Mouse (Mus musculus): Measurements from ENCODE around the gene Psap. TPM values are rescaled to one million over a fixed set of nuclear protein-coding genes. Genes with fewer than 3 reads are reported as not detected.

Gene Psap
- polyA plus RNA-seq, 1 experiment from 2014 or later = 118 TPM

- WGBS = 80% methylated on average over 4 of the region's 4 CpGs
- no peaks in the 10 kb centered on the region for H3K27me3 ChIP-seq
- H3K9ac ChIP-seq = no peak overlapping the region
- no peak for ATAC-seq (replicated peaks; ENCODE audit: insufficient number of reproducible peaks, insufficient read depth, low FRiP score, low read depth)
- H3K4me2 ChIP-seq = no peak overlapping the region
- H3K9me3 ChIP-seq (replicated peaks) = no peaks in the 10 kb centered on the region
- no peaks in the 10 kb centered on the region for H3K36me3 ChIP-seq
- no peak overlapping the region for H3K27ac ChIP-seq
- no peak overlapping the region for H3K4me3 ChIP-seq
- H3K4me1 ChIP-seq (replicated peaks) = no peaks in the 10 kb centered on the region
These were observed 38.7 kb downstream of the Psap start for GRCm38 (mm10) chr10:60316166-60316565.

- peaks cover 14% of the 10 kb centered on the region for H3K4me1 ChIP-seq (replicated peaks)
- no peak overlapping the region for H3K9ac ChIP-seq
- peaks cover 8% of the 10 kb centered on the region; the same call in 1 of the 2 replicates for H3K27me3 ChIP-seq
- WGBS = 45% methylated on average over 11 of the region's 11 CpGs
- H3K27ac ChIP-seq = no peak overlapping the region
- no peaks in the 10 kb centered on the region for H3K9me3 ChIP-seq (replicated peaks)
- H3K4me3 ChIP-seq = no peak overlapping the region
- no peaks in the 10 kb centered on the region for H3K36me3 ChIP-seq
- H3K4me2 ChIP-seq = no peak overlapping the region
- ATAC-seq (replicated peaks; ENCODE audit: insufficient number of reproducible peaks, insufficient read depth, low FRiP score, low read depth) = no peak; the same call in 1 of the 2 replicates
These were observed 51.7 kb downstream of the Psap start for GRCm38 (mm10) chr10:60328963-60329650.

- H3K4me2 ChIP-seq = no peak overlapping the region
- H3K27ac ChIP-seq = no peak overlapping the region
- peaks cover 8% of the 10 kb centered on the region; the same call in 1 of the 2 replicates for H3K27me3 ChIP-seq
- 41% methylated on average over 7 of the region's 7 CpGs for WGBS
- H3K36me3 ChIP-seq = no peaks in the 10 kb centered on the region
- peaks cover 11% of the 10 kb centered on the region for H3K4me1 ChIP-seq (replicated peaks)
- no peaks in the 10 kb centered on the region for H3K9me3 ChIP-seq (replicated peaks)
- no peak for ATAC-seq (replicated peaks; ENCODE audit: insufficient number of reproducible peaks, insufficient read depth, low FRiP score, low read depth)
- no peak overlapping the region for H3K9ac ChIP-seq
- no peak overlapping the region for H3K4me3 ChIP-seq
These were observed 57.2 kb downstream of the Psap start for GRCm38 (mm10) chr10:60334583-60334982.

GRCm38 (mm10) chr10:60335021-60335420, 57.6 kb downstream of the Psap start:
- ATAC-seq (replicated peaks; ENCODE audit: insufficient number of reproducible peaks, insufficient read depth, low FRiP score, low read depth) = no peak
- Histone ChIP-seq H3K27ac (no peak overlapping the region), H3K36me3 (no peaks in the 10 kb centered on the region), H3K4me2 (no peak overlapping the region), H3K4me3 (no peak overlapping the region), H3K9ac (no peak overlapping the region), H3K9me3 (replicated peaks) (no peaks in the 10 kb centered on the region), H3K27me3 (peaks cover 8% of the 10 kb centered on the region; the same call in 1 of the 2 replicates), H3K4me1 (replicated peaks) (peaks cover 9% of the 10 kb centered on the region)
- 92% methylated on average over 4 of the region's 4 CpGs for WGBS

- no peaks in the 10 kb centered on the region for H3K27me3 ChIP-seq
- H3K4me3 ChIP-seq = no peak overlapping the region
- no peak overlapping the region for H3K4me2 ChIP-seq
- H3K9ac ChIP-seq = no peak overlapping the region
- no peak for ATAC-seq (replicated peaks; ENCODE audit: insufficient number of reproducible peaks, insufficient read depth, low FRiP score, low read depth)
- H3K9me3 ChIP-seq (replicated peaks) = no peaks in the 10 kb centered on the region
- H3K27ac ChIP-seq = no peak overlapping the region
- WGBS = 64% methylated on average over 9 of the region's 9 CpGs
- no peaks in the 10 kb centered on the region for H3K36me3 ChIP-seq
- H3K4me1 ChIP-seq (replicated peaks) = peaks cover 5% of the 10 kb centered on the region
These were observed 64.1 kb downstream of the Psap start for GRCm38 (mm10) chr10:60341528-60341927.

- Histone ChIP-seq H3K9me3 (replicated peaks) (no peaks in the 10 kb centered on the region), H3K9ac (no peak overlapping the region), H3K4me2 (no peak overlapping the region), H3K27ac (no peak overlapping the region), H3K36me3 (no peaks in the 10 kb centered on the region), H3K4me1 (replicated peaks) (peaks cover 19% of the 10 kb centered on the region), H3K4me3 (no peak overlapping the region), H3K27me3 (no peaks in the 10 kb centered on the region)
- WGBS = 69% methylated on average over 3 of the region's 3 CpGs
- ATAC-seq (replicated peaks; ENCODE audit: insufficient number of reproducible peaks, insufficient read depth, low FRiP score, low read depth) = no peak
These were observed 66.7 kb downstream of the Psap start for GRCm38 (mm10) chr10:60344111-60344510.

GRCm38 (mm10) chr10:60346056-60346455, 68.6 kb downstream of the Psap start:
- no peaks in the 10 kb centered on the region for H3K9me3 ChIP-seq (replicated peaks)
- no peak overlapping the region for H3K27ac ChIP-seq
- no peaks in the 10 kb centered on the region for H3K36me3 ChIP-seq
- H3K4me2 ChIP-seq = peak overlapping the region; percentile 69
- 82% methylated on average over 4 of the region's 4 CpGs for WGBS
- H3K27me3 ChIP-seq = no peaks in the 10 kb centered on the region
- ATAC-seq (replicated peaks; ENCODE audit: insufficient number of reproducible peaks, insufficient read depth, low FRiP score, low read depth) = no peak
- 0 out of 2 replicates have a peak overlapping the region, but pooled peaks have one; percentile 49 for H3K4me3 ChIP-seq
- H3K4me1 ChIP-seq (replicated peaks) = peaks cover 31% of the 10 kb centered on the region
- H3K9ac ChIP-seq = no peak overlapping the region

GRCm38 (mm10) chr10:60346701-60347405, 69.4 kb downstream of the Psap start, which contains the start of gene Vsir:
Gene Vsir, plus strand, starts transcription at chr10:60346851.
- Histone ChIP-seq H3K4me1 (replicated peaks) (peaks cover 39% of the 10 kb centered on the region), H3K9ac (peak within 1 kb of the TSS; percentile 48), H3K9me3 (replicated peaks) (no peaks in the 10 kb centered on the region), H3K27me3 (no peaks in the 10 kb centered on the region), H3K4me3 (peak within 1 kb of the TSS; percentile 49), H3K4me2 (peak within 1 kb of the TSS; percentile 69), H3K27ac (peak within 1 kb of the TSS; percentile 79), H3K36me3 (no peaks in the 10 kb centered on the region)
- peak; percentile 42 for ATAC-seq (replicated peaks; ENCODE audit: insufficient number of reproducible peaks, insufficient read depth, low FRiP score, low read depth)
- WGBS = under 1% methylated on average over 37 of the region's 37 CpGs

- Histone ChIP-seq H3K4me2 (peak overlapping the region; percentile 69), H3K4me1 (replicated peaks) (peaks cover 49% of the 10 kb centered on the region), H3K27ac (peak overlapping the region; percentile 3; the same call in 1 of the 2 replicates), H3K36me3 (no peaks in the 10 kb centered on the region), H3K9ac (no peak overlapping the region), H3K4me3 (peak overlapping the region; percentile 49), H3K27me3 (no peaks in the 10 kb centered on the region), H3K9me3 (replicated peaks) (no peaks in the 10 kb centered on the region)
- no peak for ATAC-seq (replicated peaks; ENCODE audit: insufficient number of reproducible peaks, insufficient read depth, low FRiP score, low read depth)
- 47% methylated on average over 9 of the region's 9 CpGs for WGBS
These were observed 70.6 kb downstream of the Psap start for GRCm38 (mm10) chr10:60347768-60348610.

GRCm38 (mm10) chr10:60349056-60349455, 71.6 kb downstream of the Psap start:
- no peaks in the 10 kb centered on the region for H3K9me3 ChIP-seq (replicated peaks)
- H3K36me3 ChIP-seq = no peaks in the 10 kb centered on the region
- no peak overlapping the region for H3K4me3 ChIP-seq
- H3K9ac ChIP-seq = no peak overlapping the region
- no peak for ATAC-seq (replicated peaks; ENCODE audit: insufficient number of reproducible peaks, insufficient read depth, low FRiP score, low read depth)
- H3K27ac ChIP-seq = peak overlapping the region; percentile 77
- peaks cover 51% of the 10 kb centered on the region for H3K4me1 ChIP-seq (replicated peaks)
- no peaks in the 10 kb centered on the region for H3K27me3 ChIP-seq
- WGBS = 47% methylated on average over 6 of the region's 6 CpGs
- H3K4me2 ChIP-seq = peak overlapping the region; percentile 69

GRCm38 (mm10) chr10:60349644-60350043, 72.2 kb downstream of the Psap start:
- H3K4me3 ChIP-seq = no peak overlapping the region
- no peaks in the 10 kb centered on the region for H3K9me3 ChIP-seq (replicated peaks)
- no peaks in the 10 kb centered on the region for H3K27me3 ChIP-seq
- no peak for ATAC-seq (replicated peaks; ENCODE audit: insufficient number of reproducible peaks, insufficient read depth, low FRiP score, low read depth)
- no peak overlapping the region for H3K9ac ChIP-seq
- H3K4me1 ChIP-seq (replicated peaks) = peaks cover 51% of the 10 kb centered on the region
- H3K4me2 ChIP-seq = peak overlapping the region; percentile 52; the same call in 1 of the 2 replicates
- WGBS = 84% methylated on average over 5 of the region's 5 CpGs
- H3K36me3 ChIP-seq = no peaks in the 10 kb centered on the region
- H3K27ac ChIP-seq = peak overlapping the region; percentile 77; the same call in 1 of the 2 replicates

Data from heart, embryonic 15.5 days (tissue).